Mouse (Mus musculus): ENCODE measurements around the gene Rapgef1.
A peak's percentile ranks its signal among the peaks of the same experiment; 100 is the strongest.

GRCm38 (mm10) chr2:29787104-29787917, 167.8 kb downstream of the Rapgef1 start, which contains the start of gene Coq4:
- TF ChIP-seq MAX (IDR thresholded peaks at IDR 0.05; ENCODE audit: low read length): peak; percentile 84; the same call in 1 of the 2 replicates
- no peak for TF ChIP-seq CTCF (conservative IDR thresholded peaks at IDR 0.05 in 1 of 2, IDR thresholded peaks at IDR 0.05 in 1 of 2; ENCODE audit: low read depth in 2 of 2, low read length in 2 of 2)
- TF ChIP-seq HCFC1 (IDR thresholded peaks at IDR 0.05; ENCODE audit: low read depth, low read length): peak; percentile 94
- peak; percentile 72; the same call in 1 of the 2 replicates for TF ChIP-seq POLR2AphosphoS2 (IDR thresholded peaks at IDR 0.05; ENCODE audit: low read depth, low read length)
- peak; percentile 84; the same call in 1 of the 2 replicates for TF ChIP-seq E2F4 (IDR thresholded peaks at IDR 0.05; ENCODE audit: insufficient replicate concordance, low read depth, low read length)
- peak; percentile 86 for TF ChIP-seq USF1 (IDR thresholded peaks at IDR 0.05; ENCODE audit: low read depth, low read length)
- TF ChIP-seq EP300 (IDR thresholded peaks at IDR 0.05; ENCODE audit: low read length): no peak
- TF ChIP-seq ZC3H11A (IDR thresholded peaks at IDR 0.05; ENCODE audit: low read depth, low read length): no peak
- peak; percentile 84 for TF ChIP-seq ELF1 (IDR thresholded peaks at IDR 0.05; ENCODE audit: low read depth, low read length)
- TF ChIP-seq POLR2A (IDR thresholded peaks at IDR 0.05; ENCODE audit: low read depth, low read length): peak; percentile 88
- TF ChIP-seq CHD1 (IDR thresholded peaks at IDR 0.05; ENCODE audit: low read depth, low read length): no peak; the same call in 1 of the 2 replicates
- TF ChIP-seq RCOR1 (conservative IDR thresholded peaks at IDR 0.05; ENCODE audit: low read depth, low read length): peak; percentile 79; the same call in 1 of the 2 replicates

Measured in CH12.LX (cell line).